Mouse (Mus musculus): ENCODE measurements at regions not wholly inside any gene's neighbourhood (a gene's known extent, or its start where the extent isn't known, plus 50 kb on each side); places are given as distances from the start of the nearest gene placed in this dataset.

- H3K36me3 ChIP-seq (ENCODE audit: control insufficient read depth, insufficient read depth, low read length): no peaks in the 10 kb centered on the region
- TF ChIP-seq POLR2A (IDR thresholded peaks at IDR 0.05; ENCODE audit: extremely low read depth, insufficient read depth, low read length) (no peak), CTCF (IDR thresholded peaks at IDR 0.05; ENCODE audit: low read depth, low read length) (no peak)
- DNase-seq (ENCODE audit: extremely low read depth, low read depth, low spot score): no peak
- H3K79me2 ChIP-seq (ENCODE audit: control insufficient read depth, insufficient read depth, low read length): no peaks in the 10 kb centered on the region
- H3K9ac ChIP-seq (ENCODE audit: low read depth, low read length): no peak overlapping the region
- 87% methylated on average over 9 of the region's 9 CpGs for WGBS
- H3K4me1 ChIP-seq (ENCODE audit: control insufficient read depth, insufficient read depth, low read length): no peaks in the 10 kb centered on the region
- no peak overlapping the region for H3K4me3 ChIP-seq (ENCODE audit: insufficient read depth, low read depth, low read length)
- no peaks in the 10 kb centered on the region for H3K27me3 ChIP-seq (ENCODE audit: control insufficient read depth, insufficient read depth, low read length)
- no peak overlapping the region for H3K27ac ChIP-seq (replicated peaks; ENCODE audit: insufficient read depth, low read depth, low read length)
Measured at GRCm38 (mm10) chr3:81782081-81782480, 150.3 kb upstream of the Ctso start.

- peak; percentile 3 for DNase-seq (ENCODE audit: extremely low read depth, low read depth, low spot score)
- H3K4me3 ChIP-seq (ENCODE audit: insufficient read depth, low read depth, low read length): no peak overlapping the region
- no peak overlapping the region for H3K27ac ChIP-seq (replicated peaks; ENCODE audit: insufficient read depth, low read depth, low read length)
Measured at GRCm38 (mm10) chr3:81782921-81783541, 149.4 kb upstream of the Ctso start.

GRCm38 (mm10) chr3:81788915-81789314, 143.5 kb upstream of the Ctso start:
- H3K27ac ChIP-seq (replicated peaks; ENCODE audit: insufficient read depth, low read depth, low read length): no peak overlapping the region
- H3K27me3 ChIP-seq (ENCODE audit: control insufficient read depth, insufficient read depth, low read length): no peaks in the 10 kb centered on the region
- H3K4me1 ChIP-seq (ENCODE audit: control insufficient read depth, insufficient read depth, low read length): no peaks in the 10 kb centered on the region
- WGBS: 82% methylated on average over 2 of the region's 2 CpGs
- H3K9ac ChIP-seq (ENCODE audit: low read depth, low read length): no peak overlapping the region
- TF ChIP-seq POLR2A (IDR thresholded peaks at IDR 0.05; ENCODE audit: extremely low read depth, insufficient read depth, low read length) (no peak), CTCF (IDR thresholded peaks at IDR 0.05; ENCODE audit: low read depth, low read length) (no peak)
- no peak overlapping the region for H3K4me3 ChIP-seq (ENCODE audit: insufficient read depth, low read depth, low read length)
- H3K79me2 ChIP-seq (ENCODE audit: control insufficient read depth, insufficient read depth, low read length): no peaks in the 10 kb centered on the region
- no peak for DNase-seq (ENCODE audit: extremely low read depth, low read depth, low spot score)
- no peaks in the 10 kb centered on the region for H3K36me3 ChIP-seq (ENCODE audit: control insufficient read depth, insufficient read depth, low read length)

More at GRCm38 (mm10) chr3:81782921-81783541, 149.4 kb upstream of the Ctso start:
- no peak overlapping the region for H3K9ac ChIP-seq (ENCODE audit: low read depth, low read length)
- TF ChIP-seq CTCF (IDR thresholded peaks at IDR 0.05; ENCODE audit: low read depth, low read length) (peak; percentile 7; the same call in 1 of the 2 replicates), POLR2A (IDR thresholded peaks at IDR 0.05; ENCODE audit: extremely low read depth, insufficient read depth, low read length) (no peak)
- no peaks in the 10 kb centered on the region for H3K79me2 ChIP-seq (ENCODE audit: control insufficient read depth, insufficient read depth, low read length)
- no peaks in the 10 kb centered on the region for H3K36me3 ChIP-seq (ENCODE audit: control insufficient read depth, insufficient read depth, low read length)
- no peaks in the 10 kb centered on the region for H3K27me3 ChIP-seq (ENCODE audit: control insufficient read depth, insufficient read depth, low read length)
- 31% methylated on average over 15 of the region's 15 CpGs for WGBS
- H3K4me1 ChIP-seq (ENCODE audit: control insufficient read depth, insufficient read depth, low read length): no peaks in the 10 kb centered on the region

GRCm38 (mm10) chr3:81789664-81790063, 142.7 kb upstream of the Ctso start:
- Histone ChIP-seq H3K4me3 (ENCODE audit: insufficient read depth, low read depth, low read length) (no peak overlapping the region), H3K4me1 (ENCODE audit: control insufficient read depth, insufficient read depth, low read length) (no peaks in the 10 kb centered on the region), H3K27ac (replicated peaks; ENCODE audit: insufficient read depth, low read depth, low read length) (no peak overlapping the region), H3K9ac (ENCODE audit: low read depth, low read length) (no peak overlapping the region), H3K36me3 (ENCODE audit: control insufficient read depth, insufficient read depth, low read length) (no peaks in the 10 kb centered on the region), H3K27me3 (ENCODE audit: control insufficient read depth, insufficient read depth, low read length) (no peaks in the 10 kb centered on the region), H3K79me2 (ENCODE audit: control insufficient read depth, insufficient read depth, low read length) (no peaks in the 10 kb centered on the region)
- 86% methylated on average over 6 of the region's 6 CpGs for WGBS
- no peak for TF ChIP-seq CTCF (IDR thresholded peaks at IDR 0.05; ENCODE audit: low read depth, low read length)
- no peak for TF ChIP-seq POLR2A (IDR thresholded peaks at IDR 0.05; ENCODE audit: extremely low read depth, insufficient read depth, low read length)
- DNase-seq (ENCODE audit: extremely low read depth, low read depth, low spot score): no peak

- H3K27me3 ChIP-seq (ENCODE audit: control insufficient read depth, insufficient read depth, low read length): no peaks in the 10 kb centered on the region
- TF ChIP-seq POLR2A (IDR thresholded peaks at IDR 0.05; ENCODE audit: extremely low read depth, insufficient read depth, low read length) (no peak), CTCF (IDR thresholded peaks at IDR 0.05; ENCODE audit: low read depth, low read length) (no peak)
- no peak overlapping the region for H3K27ac ChIP-seq (replicated peaks; ENCODE audit: insufficient read depth, low read depth, low read length)
- H3K9ac ChIP-seq (ENCODE audit: low read depth, low read length): no peak overlapping the region
- WGBS: 85% methylated on average over 2 of the region's 2 CpGs
- H3K36me3 ChIP-seq (ENCODE audit: control insufficient read depth, insufficient read depth, low read length): no peaks in the 10 kb centered on the region
- H3K4me1 ChIP-seq (ENCODE audit: control insufficient read depth, insufficient read depth, low read length): no peaks in the 10 kb centered on the region
- no peak for DNase-seq (ENCODE audit: extremely low read depth, low read depth, low spot score)
- no peak overlapping the region for H3K4me3 ChIP-seq (ENCODE audit: insufficient read depth, low read depth, low read length)
- no peaks in the 10 kb centered on the region for H3K79me2 ChIP-seq (ENCODE audit: control insufficient read depth, insufficient read depth, low read length)
Measured at GRCm38 (mm10) chr3:81802096-81802495, 130.3 kb upstream of the Ctso start.

GRCm38 (mm10) chr3:81805745-81806144, 126.7 kb upstream of the Ctso start:
- TF ChIP-seq POLR2A (IDR thresholded peaks at IDR 0.05; ENCODE audit: extremely low read depth, insufficient read depth, low read length) (no peak), CTCF (IDR thresholded peaks at IDR 0.05; ENCODE audit: low read depth, low read length) (no peak)
- Histone ChIP-seq H3K4me3 (ENCODE audit: insufficient read depth, low read depth, low read length) (no peak overlapping the region), H3K36me3 (ENCODE audit: control insufficient read depth, insufficient read depth, low read length) (no peaks in the 10 kb centered on the region), H3K9ac (ENCODE audit: low read depth, low read length) (no peak overlapping the region), H3K27me3 (ENCODE audit: control insufficient read depth, insufficient read depth, low read length) (no peaks in the 10 kb centered on the region), H3K79me2 (ENCODE audit: control insufficient read depth, insufficient read depth, low read length) (no peaks in the 10 kb centered on the region), H3K4me1 (ENCODE audit: control insufficient read depth, insufficient read depth, low read length) (no peaks in the 10 kb centered on the region), H3K27ac (replicated peaks; ENCODE audit: insufficient read depth, low read depth, low read length) (no peak overlapping the region)
- no peak for DNase-seq (ENCODE audit: extremely low read depth, low read depth, low spot score)
- 75% methylated on average over 4 of the region's 4 CpGs for WGBS
